Mouse (Mus musculus): ENCODE results near the gene Uchl5.
A peak's percentile ranks its signal among the peaks of the same experiment; 100 is the strongest.

Gene Uchl5

GRCm38 (mm10) chr1:143788584-143789227 lies 11.6 kb downstream of the Uchl5 start:
- DNase-seq (ENCODE audit: extremely low spot score, low read depth, low spot score) = no peak

DNA sequence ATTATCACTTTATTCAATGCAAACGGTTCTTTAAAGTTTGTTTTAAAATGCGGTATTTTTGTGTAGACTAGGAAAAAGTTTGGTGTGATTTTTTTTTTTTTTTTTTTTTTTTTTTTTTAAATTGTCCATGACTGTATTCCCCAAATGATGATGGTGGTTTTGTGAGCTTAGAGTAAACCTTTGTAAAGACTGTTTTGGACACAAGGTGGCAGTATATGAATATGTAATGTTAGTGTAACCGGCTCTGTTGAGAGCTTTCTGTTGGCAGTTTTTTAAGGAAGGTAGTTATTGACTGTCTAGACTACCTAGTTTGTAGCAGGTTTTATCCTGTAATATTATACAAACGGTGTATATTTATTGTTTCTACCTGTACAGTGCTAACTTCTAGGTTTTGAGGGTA lies 26.5 kb downstream of the Uchl5 start:
- DNase-seq (ENCODE audit: extremely low spot score, low read depth, low spot score) = peak; percentile 78

DNA sequence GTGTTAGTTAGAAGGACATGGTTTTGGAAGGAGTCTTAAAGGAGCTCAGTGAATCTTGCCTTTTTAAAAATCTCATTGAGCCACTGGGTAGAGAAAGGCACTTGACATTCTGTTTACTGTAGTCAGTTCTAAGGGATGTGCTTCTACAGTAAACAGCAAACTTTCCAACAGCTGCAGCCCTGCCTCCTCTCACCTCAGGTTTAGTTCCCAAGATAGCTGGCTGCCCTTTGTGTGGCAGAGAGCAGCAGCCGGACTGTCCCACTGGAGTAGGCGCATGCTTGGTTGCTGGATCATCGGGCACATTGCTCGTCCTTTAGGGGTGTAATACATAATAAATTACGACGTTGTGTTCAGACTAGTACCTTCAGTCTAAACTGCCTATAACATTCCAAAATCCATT lies 32.0 kb downstream of the Uchl5 start:
- DNase-seq (ENCODE audit: extremely low spot score, low read depth, low spot score) = no peak

DNA sequence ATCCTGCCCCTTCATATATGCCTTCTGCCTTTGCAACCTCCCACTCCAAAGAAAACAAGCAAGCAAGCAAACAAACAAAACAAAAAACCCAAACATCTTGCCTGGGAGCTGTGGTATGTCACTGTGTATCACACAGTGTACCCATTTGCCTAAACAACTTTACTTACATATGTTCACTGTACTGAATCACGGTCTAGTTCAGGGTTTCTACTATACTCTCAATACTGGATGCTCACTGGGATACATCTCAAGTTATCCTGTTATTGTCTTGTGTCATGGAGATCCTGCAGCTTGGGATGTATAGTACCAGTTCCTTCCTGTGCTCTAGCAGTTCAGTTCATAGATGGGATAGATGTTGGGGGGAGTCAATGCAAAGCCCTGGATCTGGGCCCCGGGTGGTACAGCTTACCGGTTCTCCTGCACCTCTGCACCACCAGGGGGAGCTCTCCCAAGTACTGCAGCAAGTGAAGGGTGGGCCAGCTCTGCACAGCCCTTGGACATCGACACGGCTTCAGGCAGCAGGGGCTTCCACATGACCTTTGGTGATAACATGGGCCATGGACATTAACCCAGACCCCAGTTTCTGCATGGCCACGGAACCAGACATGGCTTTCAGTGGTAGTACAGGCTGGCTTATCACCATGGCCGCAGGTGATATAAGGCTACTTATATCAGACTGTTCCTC lies 36.7 kb downstream of the Uchl5 start:
- peak; percentile 31 for DNase-seq (ENCODE audit: extremely low spot score, low read depth, low spot score)

GRCm38 (mm10) chr1:143820096-143820877 lies 43.2 kb downstream of the Uchl5 start:
- DNase-seq (ENCODE audit: extremely low spot score, low read depth, low spot score) = no peak

DNA sequence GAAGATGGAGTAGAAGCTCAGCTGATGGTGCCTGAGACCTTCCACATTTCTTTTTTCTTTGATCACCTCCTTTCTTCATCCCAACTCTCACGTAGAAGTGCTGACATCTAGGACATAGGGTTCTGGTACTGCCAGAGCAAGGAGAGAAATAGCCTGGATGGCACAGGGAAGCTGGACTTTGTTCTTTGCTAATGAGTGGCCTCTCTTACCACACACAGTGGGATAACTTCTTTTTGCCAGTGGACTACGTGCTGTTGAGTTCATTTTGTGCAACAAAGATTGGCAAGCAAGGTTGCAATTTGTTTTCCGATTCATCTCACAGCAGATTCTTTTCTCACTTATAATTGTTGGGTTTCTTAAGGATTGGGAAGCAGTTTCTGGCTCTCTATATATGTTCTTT lies 45.6 kb downstream of the Uchl5 start:
- DNase-seq (ENCODE audit: extremely low spot score, low read depth, low spot score) = no peak

GRCm38 (mm10) chr1:143830713-143831112 lies 53.6 kb downstream of the Uchl5 start:
- DNase-seq (ENCODE audit: extremely low spot score, low read depth, low spot score) = no peak

DNA sequence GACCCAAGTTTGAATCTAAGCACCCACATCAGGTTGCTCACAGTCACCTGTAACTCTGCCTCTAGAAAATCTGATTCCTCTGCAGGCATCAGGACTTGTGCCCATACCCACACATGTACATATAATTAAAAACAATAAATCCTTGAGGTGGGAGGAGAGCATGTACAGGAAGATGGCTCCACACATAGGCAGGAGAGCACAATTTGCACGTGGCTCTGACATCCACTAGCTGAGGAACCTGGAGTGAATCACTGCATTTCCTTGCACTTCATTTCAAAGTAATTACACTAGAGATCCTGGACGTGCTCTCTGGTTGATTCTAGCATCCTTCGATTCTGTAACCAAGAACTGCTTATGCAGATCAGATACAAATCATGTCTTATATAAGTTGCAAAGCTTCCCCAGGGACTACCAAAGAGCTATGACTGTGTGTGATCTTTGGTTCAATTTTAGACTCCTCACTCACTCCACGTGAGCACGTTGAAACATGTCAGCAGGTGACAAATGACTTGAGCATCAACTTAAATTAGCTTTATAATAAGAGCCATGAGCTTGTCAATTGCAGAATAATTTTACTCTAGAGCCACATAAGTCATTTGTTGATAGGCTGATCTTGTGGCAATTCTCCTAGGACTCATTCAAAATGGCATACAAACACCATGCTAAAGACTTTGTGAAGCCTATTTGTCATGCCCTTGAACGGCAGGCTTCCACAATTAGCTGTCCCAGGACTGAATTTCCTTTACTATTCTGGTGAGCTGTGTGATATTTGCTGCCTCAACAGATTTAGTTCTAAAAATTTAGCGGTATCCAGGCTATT lies 59.5 kb downstream of the Uchl5 start:
- no peak for DNase-seq (ENCODE audit: extremely low spot score, low read depth, low spot score)

DNA sequence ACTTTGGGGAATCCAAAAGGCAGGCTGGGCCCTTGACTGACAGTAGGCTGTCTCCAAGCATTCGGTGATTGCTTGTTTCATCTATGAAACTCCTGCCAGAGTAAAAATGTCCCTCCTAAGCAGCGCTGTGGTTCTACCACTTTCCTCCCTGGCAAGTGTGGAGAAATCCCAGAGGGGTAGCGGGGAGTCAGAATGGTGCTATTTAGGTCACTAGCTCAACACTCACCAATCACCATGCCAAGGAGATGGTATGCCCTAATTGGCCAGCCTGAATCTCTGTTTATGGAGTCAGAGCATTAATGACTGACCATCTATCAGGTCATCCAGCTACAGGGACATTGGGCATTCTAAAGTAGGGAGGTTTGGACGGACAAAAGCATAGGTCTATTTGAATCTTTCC lies 60.6 kb downstream of the Uchl5 start:
- DNase-seq (ENCODE audit: extremely low spot score, low read depth, low spot score) = no peak

GRCm38 (mm10) chr1:143838896-143839410 lies 61.9 kb downstream of the Uchl5 start:
- no peak for DNase-seq (ENCODE audit: extremely low spot score, low read depth, low spot score)

DNA sequence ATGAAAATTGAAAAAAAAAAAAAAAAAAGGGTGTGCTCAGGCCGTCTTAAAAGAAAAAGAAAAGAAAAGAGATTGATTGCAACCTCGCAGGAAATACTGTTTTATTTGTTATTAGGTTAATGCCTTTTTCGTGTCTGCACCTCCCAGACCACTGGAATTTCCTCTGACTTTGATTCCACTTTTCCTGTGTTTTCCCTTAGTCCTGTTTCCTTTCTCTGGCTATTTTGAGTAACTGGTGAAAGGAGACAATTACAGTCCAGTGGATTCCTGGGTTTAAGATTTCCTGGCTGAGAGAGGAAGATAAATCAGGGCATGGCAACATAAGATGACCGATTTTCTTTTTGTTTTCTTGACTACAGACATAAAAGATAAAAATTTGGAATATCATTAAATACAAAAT lies 75.3 kb downstream of the Uchl5 start:
- no peak for DNase-seq (ENCODE audit: extremely low spot score, low read depth, low spot score)

DNA sequence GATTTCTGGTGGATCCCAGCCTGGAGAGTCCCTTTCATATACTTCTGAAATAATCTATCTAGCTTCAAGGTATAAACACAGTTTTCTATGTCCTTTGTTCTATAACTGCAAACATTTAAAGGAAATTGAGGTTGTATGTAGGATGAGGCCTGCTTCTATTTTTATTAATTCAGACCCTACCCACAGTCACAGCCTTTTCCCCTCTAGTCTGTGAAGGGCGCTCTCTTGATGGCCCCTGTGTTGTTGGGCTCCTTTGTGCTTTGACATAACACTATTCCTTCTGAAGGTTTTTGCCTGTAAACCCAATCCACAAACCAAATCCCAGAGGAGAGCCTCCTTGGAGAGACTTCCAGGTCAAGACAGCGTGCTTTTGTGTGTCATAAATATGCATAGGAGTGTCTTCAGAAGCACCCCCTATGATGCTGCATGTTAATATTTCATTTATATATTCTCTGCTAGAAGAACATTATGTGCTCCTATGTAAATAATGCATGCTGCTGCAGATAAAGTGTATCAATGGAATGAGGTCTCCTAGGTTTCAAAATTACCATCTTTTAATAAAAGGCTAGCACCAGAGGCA lies 75.8 kb downstream of the Uchl5 start:
- DNase-seq (ENCODE audit: extremely low spot score, low read depth, low spot score) = no peak

- no peak for DNase-seq (ENCODE audit: extremely low spot score, low read depth, low spot score)
These were observed 76.6 kb downstream of the Uchl5 start for GRCm38 (mm10) chr1:143853691-143854115.

DNA sequence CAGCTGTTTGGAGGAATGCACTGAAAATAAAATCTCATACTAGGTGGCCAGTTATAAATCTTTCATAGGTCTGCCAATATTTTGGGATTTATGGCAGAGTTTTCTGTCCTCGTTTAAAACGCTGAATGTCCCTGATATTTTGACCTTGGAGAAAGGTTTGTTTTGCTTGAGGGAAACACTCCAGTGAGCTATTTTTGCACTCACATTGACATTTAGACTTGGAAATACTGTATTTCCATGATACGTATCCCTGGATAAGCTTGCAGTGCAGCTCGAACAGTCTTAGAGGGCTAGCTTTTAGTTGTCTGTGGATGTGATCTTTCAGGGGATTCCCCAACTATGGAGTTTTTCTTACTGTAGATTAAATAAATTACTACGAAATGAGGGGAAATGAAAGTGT lies 78.6 kb downstream of the Uchl5 start:
- no peak for DNase-seq (ENCODE audit: extremely low spot score, low read depth, low spot score)

Data from hindlimb bud, embryonic 11.5 days (tissue).